Mouse (Mus musculus): ENCODE measurements around the gene Ndufa10. TPM values are rescaled to one million over a fixed set of nuclear protein-coding genes. Genes with fewer than 3 reads are reported as not detected.

Gene Ndufa10
- total RNA-seq, 2 experiments from 2014 or later: 653 to 741 TPM

DNA sequence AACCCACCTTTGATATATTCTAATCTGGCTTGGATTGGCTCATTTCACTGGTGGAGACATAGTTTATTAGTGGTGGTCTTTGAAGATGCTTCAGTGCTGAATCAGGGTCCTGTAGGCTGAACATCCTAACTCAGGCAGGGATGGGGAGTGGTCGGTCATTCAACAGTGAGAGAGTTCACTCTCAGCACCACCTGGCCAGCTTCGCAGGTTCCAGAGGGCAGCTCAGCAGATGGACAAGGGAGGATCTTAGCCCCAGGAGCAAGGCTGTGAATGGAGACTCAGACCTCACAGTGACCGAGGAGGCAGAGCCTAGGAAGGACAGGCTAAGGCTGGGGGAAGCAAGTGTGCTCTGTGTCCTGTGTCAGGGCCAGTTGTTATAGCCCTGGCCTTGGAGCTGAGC, 42.2 kb downstream of the Ndufa10 start:
- no peak for DNase-seq

DNA sequence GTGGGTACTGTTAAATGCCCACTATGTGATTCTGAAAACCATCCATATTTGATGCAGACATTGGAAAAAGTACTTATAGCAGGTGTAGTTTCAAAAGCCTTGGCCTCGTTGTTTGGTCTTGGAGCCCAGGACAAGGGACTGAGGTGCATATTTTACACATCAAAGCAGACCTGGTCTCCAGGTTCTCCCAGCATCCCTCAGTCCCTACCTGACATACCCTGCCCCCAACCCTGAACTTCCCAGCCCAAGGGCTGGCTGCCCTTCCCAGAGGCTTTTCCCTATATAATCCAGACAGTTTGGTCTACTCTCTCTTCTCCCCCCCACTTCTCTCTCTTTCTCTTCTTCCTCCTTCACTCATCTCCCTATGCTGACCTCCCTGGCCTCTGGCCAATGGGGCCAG, 42.7 kb downstream of the Ndufa10 start:
- DNase-seq: no peak

DNA sequence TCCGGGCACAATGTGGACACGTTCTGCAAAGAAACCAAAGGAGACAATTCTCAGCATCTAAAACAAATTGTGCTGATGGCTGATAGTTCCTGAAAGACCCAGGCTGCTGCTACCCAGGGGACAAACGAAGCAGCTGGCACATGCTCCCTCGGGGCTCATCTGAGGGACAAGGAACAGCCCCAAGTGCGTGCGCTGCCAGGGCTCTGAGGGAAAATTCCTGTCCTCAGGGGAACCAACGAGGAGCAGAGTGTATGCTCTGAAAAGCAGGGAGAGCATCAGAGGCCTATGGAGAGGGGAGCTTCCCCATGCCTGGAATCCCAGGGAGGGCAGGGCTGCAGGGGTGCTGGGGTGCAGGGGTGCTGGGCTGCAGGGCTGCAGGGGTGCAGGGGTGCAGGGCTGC, 48.9 kb downstream of the Ndufa10 start:
- DNase-seq: no peak

DNA sequence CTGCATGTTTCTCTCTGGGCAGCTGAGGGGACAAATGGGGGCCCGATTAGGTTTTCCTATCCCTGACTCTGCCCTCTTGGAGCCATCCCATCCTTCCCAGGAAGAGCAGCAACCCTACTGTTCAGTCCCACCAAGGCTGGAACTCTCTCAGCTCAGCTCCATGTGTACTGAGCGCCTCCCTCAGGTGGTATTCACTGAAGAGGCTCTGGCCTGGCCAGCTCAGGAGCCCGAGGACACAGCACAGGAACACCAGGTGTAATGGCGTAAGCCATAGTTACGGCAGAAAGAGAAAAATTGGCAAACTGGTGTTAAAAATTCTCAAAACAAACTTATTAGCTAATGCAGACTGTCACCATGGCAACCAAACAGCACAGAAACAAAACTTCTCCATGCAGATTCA, 68.5 kb downstream of the Ndufa10 start:
- no peak for DNase-seq

DNA sequence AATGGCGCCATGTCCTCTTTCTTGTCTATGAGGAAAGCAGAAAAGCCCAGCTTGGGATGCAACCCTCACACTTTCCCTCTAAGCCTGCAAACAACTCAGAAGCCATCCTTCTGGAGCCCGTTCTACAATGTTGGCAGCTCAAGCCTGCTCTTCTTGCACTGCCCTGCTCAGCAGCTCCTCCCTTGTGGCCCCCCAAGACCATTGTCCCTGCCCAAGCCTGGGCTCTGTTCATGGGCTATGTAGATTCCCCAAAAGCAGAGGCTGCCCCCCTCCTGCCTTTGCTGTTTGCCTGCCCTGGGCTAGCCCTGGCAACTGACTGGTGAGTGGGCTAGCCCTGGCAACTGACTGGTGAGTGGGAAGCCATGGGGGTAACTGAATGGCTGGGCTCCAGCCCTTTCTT, 73.1 kb downstream of the Ndufa10 start:
- no peak for DNase-seq

DNA sequence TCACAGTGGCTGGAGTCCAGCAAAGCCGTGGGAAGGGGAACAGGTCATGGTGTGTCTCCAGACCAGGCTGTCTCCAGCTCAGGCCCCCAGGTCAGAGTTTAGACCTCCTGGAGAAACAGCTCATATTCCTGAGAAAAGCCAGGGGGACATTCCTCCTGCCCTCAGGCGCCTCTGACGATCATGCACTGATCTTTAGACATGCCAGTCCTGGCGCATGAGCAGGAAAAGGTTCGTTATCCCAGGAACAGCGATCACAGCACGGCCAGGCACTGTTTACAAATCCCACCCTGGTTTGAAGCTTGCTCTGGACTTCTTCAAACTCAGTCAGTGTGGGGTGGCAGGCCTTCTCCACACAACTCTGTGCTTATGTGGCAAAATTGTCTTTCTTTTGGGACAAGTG, 75.1 kb downstream of the Ndufa10 start:
- no peak for DNase-seq

DNA sequence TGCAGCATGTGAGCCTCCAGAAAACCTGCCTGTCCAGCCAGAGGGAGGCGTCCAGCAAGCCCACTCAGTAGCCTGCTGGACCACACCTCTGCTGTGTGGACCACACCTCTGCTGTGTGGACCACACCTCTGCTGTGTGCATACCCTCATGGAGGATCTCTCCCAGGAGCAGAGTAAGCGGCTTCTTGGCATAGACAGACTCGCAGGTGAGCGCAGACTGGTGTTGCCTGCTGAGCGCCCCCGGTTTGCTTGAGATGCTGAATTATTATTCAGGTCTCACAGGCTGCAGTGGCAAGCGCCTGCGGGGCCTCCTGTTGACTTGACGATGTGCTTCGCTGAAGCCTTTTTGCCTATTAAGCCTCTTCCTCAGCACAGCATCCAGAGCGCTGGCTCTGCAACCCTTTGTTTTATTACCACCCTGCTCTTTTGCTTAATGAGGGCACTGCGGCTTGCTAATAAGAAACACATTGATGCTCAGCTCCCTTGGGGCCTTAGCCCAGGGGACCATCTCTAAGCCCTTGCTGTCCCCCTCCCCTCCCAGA, 76.1 kb downstream of the Ndufa10 start:
- no peak for DNase-seq

DNA sequence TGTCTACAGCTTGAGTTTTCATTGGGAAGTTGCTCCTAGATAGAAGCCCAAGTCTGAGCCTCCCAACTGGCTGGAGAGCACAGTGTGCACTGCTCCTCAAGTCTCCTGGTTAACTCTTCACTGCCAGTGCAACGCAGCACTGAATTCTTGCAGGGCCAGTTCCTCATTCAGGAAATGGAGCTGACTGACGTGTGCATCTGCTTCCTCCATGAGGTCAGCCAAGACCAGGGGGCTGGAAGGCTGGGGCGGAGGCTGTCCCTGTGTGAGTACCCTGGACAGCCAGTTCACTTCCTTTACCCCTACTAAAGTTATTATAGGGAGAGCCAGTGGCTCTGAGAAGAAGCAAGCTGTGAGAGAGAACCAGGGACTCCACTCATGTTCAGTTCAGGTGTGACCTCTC, 79.4 kb downstream of the Ndufa10 start:
- DNase-seq: no peak

DNA sequence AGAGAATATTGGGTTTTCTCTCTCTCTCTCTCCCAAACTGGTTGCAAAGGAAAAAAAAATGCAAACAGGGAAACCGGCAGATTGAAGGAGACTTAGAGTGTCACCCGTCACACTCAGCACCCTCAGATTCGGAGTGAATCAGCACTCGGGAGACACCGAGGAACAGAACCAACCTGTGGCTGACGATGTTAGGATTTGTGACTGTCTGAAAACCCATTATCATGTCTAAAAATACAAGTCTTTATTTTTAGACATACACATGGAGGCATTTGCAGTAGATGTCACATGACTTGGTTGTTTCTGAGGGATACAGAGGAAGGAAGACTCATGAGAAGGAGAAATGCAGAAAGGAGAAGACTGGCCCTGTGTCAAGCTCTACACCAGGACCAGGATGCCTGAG, 80.5 kb downstream of the Ndufa10 start:
- DNase-seq: no peak

Small RNAs within 50 kb of the gene (microRNA-seq; reads per million reads assigned to microRNA genes)
- 2.8 reads per million for gene Mir6900

Other genes with a start within 250 kb of the Ndufa10 start
- not detected for gene Olfr1416, start 11.3 kb upstream of the Ndufa10 start, total RNA-seq (2021)
- gene Olfr1415, start 22.2 kb upstream of the Ndufa10 start, total RNA-seq (2021): not detected
- under 1 TPM in 1 of 2 experiments, not detected in 1; 0.09 TPM for gene Olfr1414, start 44.8 kb upstream of the Ndufa10 start, total RNA-seq (2021)
- not detected for gene Olfr1413, start 97.5 kb upstream of the Ndufa10 start, total RNA-seq (2021)
- not detected for gene Olfr1412, start 111.9 kb upstream of the Ndufa10 start, total RNA-seq (2021)
- not detected for gene Olfr1411, start 120.6 kb upstream of the Ndufa10 start, total RNA-seq (2021)
- not detected for gene Olfr1410, start 131.9 kb upstream of the Ndufa10 start, total RNA-seq (2021)
- not detected for gene Olfr12, start 143.9 kb upstream of the Ndufa10 start, total RNA-seq (2021)
- 100 to 1,000 TPM; 259 to 260 TPM for gene Cops9, start 168.1 kb upstream of the Ndufa10 start, total RNA-seq (2021)
- gene Otos, start 175.0 kb upstream of the Ndufa10 start, total RNA-seq (2021): not detected